Mouse (Mus musculus): ENCODE results near the gene Ubap2. TPM values are rescaled to one million over a fixed set of nuclear protein-coding genes. Genes with fewer than 3 reads are reported as not detected.

Ubap2 gene
- polyA plus RNA-seq (2012; rRNA removed) = 38.9 and 39.3 TPM in 2 replicates

DNA sequence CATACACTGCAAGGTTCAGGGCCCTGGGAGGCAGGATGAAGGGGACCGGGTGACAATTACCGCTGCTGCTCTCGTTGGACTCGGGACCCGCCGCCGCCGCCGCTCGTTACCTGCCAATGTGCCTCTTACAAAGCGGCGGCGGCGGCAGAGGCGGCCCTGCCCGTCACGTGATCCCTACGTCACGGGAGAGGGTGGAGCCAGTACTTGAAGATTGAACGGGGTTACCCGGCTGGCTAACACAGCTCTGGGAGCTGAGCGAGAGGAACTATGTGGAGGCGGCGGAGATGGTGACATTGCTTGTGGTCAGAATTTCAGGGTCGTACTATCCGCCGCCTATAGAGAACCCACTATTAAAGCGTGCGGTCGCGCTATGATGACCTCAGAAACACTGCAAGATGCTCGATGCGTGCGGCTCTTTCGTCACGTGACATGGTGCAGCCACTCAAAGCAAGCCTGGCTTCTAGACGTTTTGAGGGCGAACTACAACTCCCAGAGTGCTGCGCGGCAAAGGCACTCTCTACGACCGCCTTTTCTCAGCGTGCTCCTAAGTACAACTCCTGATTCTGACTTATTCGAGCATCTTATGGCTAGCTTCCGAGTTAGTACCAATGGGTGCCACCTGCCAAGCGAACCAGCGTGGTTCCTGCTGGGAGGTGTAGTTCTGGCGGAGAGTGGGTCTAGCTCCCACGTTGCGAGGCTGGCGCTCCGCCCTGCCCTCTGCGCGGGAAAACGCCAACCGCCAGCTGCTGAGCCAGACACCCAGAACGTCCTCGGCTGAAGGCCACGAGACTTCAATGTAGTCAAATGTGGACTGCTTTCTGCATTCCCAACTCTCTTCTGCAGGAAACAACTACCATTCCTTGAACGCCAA is at the start of gene Ubap2:
TSS of gene Ubap2 (minus strand) at position 165 of the 871 bp plus-strand sequence.
- H3K27me3 ChIP-seq (replicated peaks; ENCODE audit: control insufficient read depth, insufficient read depth, low read length) = no peaks in the 10 kb centered on the region
- under 1% methylated on average over 60 of the region's 60 CpGs for WGBS
- H3K36me3 ChIP-seq (ENCODE audit: control insufficient read depth, insufficient read depth, low read length) = no peaks in the 10 kb centered on the region
- peak within 1 kb of the TSS; percentile 80 for H3K4me3 ChIP-seq (ENCODE audit: insufficient read depth, low read depth, low read length)
- H3K27ac ChIP-seq (ENCODE audit: insufficient read depth, low read depth, low read length) = peak within 1 kb of the TSS; percentile 84
- DNase-seq = peak; percentile 99
- TF ChIP-seq POLR2A (IDR thresholded peaks at IDR 0.05; ENCODE audit: low read depth, low read length) (no peak), CTCF (conservative IDR thresholded peaks at IDR 0.05; ENCODE audit: insufficient read depth, insufficient read length, low read depth, low read length) (no peak)
- H3K4me1 ChIP-seq (ENCODE audit: control insufficient read depth, insufficient read depth, low read length) = peaks cover 4% of the 10 kb centered on the region; the same call in 1 of the 2 replicates

DNA sequence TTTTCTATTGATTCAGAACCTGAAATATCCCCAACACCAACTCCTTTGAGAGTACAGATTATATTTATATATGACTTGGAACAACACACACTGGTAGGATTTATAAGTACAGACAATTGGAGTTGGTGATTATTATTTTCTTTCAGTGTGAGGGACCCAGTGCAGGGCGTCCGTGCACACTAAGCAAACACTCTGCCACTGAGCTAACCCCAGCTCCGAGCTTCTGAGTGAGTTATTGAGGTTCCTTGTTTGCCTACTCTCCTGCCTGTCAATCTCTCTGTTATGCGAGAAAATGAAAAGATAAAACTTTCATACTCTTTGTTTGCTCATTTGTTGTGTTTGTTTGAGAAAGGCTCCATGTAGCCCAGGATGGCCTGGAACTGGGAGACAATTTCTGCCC is 46.0 kb upstream of the Ubap2 start:
- no peak for TF ChIP-seq POLR2A (IDR thresholded peaks at IDR 0.05; ENCODE audit: low read depth, low read length)
- no peak for TF ChIP-seq CTCF (conservative IDR thresholded peaks at IDR 0.05; ENCODE audit: insufficient read depth, insufficient read length, low read depth, low read length)
- Histone ChIP-seq H3K27me3 (replicated peaks; ENCODE audit: control insufficient read depth, insufficient read depth, low read length) (no peaks in the 10 kb centered on the region), H3K4me1 (ENCODE audit: control insufficient read depth, insufficient read depth, low read length) (no peaks in the 10 kb centered on the region), H3K36me3 (ENCODE audit: control insufficient read depth, insufficient read depth, low read length) (no peaks in the 10 kb centered on the region), H3K4me3 (ENCODE audit: insufficient read depth, low read depth, low read length) (no peak overlapping the region), H3K27ac (ENCODE audit: insufficient read depth, low read depth, low read length) (no peak overlapping the region)
- no peak for DNase-seq
- whole genome bisulfite sequencing = 70% methylated on average over 4 of the region's 4 CpGs

- Histone ChIP-seq H3K4me3 (ENCODE audit: insufficient read depth, low read depth, low read length) (no peak overlapping the region), H3K27me3 (replicated peaks; ENCODE audit: control insufficient read depth, insufficient read depth, low read length) (no peaks in the 10 kb centered on the region), H3K36me3 (ENCODE audit: control insufficient read depth, insufficient read depth, low read length) (no peaks in the 10 kb centered on the region), H3K27ac (ENCODE audit: insufficient read depth, low read depth, low read length) (no peak overlapping the region), H3K4me1 (ENCODE audit: control insufficient read depth, insufficient read depth, low read length) (peaks cover 7% of the 10 kb centered on the region; the same call in 1 of the 2 replicates)
- DNase-seq = peak; percentile 40
- no peak for TF ChIP-seq POLR2A (IDR thresholded peaks at IDR 0.05; ENCODE audit: low read depth, low read length)
- TF ChIP-seq CTCF (conservative IDR thresholded peaks at IDR 0.05; ENCODE audit: insufficient read depth, insufficient read length, low read depth, low read length) = no peak; the same call in 1 of the 2 replicates
- 55% methylated on average over 5 of the region's 5 CpGs for WGBS
Observed at GRCm38 (mm10) chr4:41318267-41318666, 43.3 kb upstream of the Ubap2 start.

DNA sequence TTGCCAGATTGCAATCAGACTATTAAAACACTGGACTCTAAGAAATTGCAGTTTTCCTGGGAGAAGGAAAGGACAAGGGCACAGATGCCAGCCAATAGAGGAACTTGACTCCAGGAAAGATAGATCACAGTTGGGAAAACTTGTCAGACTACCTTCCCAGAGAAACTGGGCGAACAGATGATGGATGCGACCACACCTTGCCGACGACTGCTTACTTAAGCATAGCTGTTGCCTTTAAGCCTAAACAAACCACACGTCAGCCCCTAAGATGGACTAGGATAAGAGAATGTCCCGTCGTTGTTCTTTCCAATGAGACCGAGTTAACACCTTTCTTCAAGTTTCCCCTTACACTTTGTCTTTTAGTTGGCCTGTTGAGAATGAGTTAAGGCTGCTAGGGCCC is 40.2 kb upstream of the Ubap2 start:
- Histone ChIP-seq H3K4me1 (ENCODE audit: control insufficient read depth, insufficient read depth, low read length) (peaks cover 10% of the 10 kb centered on the region; the same call in 1 of the 2 replicates), H3K27ac (ENCODE audit: insufficient read depth, low read depth, low read length) (peak overlapping the region; percentile 18), H3K4me3 (ENCODE audit: insufficient read depth, low read depth, low read length) (peak overlapping the region; percentile 36), H3K36me3 (ENCODE audit: control insufficient read depth, insufficient read depth, low read length) (peaks cover 2% of the 10 kb centered on the region; the same call in 1 of the 2 replicates), H3K27me3 (replicated peaks; ENCODE audit: control insufficient read depth, insufficient read depth, low read length) (no peaks in the 10 kb centered on the region)
- TF ChIP-seq CTCF (conservative IDR thresholded peaks at IDR 0.05; ENCODE audit: insufficient read depth, insufficient read length, low read depth, low read length) (no peak), POLR2A (IDR thresholded peaks at IDR 0.05; ENCODE audit: low read depth, low read length) (no peak)
- no peak for DNase-seq
- WGBS = 41% methylated on average over 8 of the region's 8 CpGs

- Histone ChIP-seq H3K27me3 (replicated peaks; ENCODE audit: control insufficient read depth, insufficient read depth, low read length) (no peaks in the 10 kb centered on the region), H3K36me3 (ENCODE audit: control insufficient read depth, insufficient read depth, low read length) (peaks cover 2% of the 10 kb centered on the region; the same call in 1 of the 2 replicates), H3K4me1 (ENCODE audit: control insufficient read depth, insufficient read depth, low read length) (peaks cover 10% of the 10 kb centered on the region; the same call in 1 of the 2 replicates), H3K4me3 (ENCODE audit: insufficient read depth, low read depth, low read length) (peak within 1 kb of the TSS; percentile 78), H3K27ac (ENCODE audit: insufficient read depth, low read depth, low read length) (peak within 1 kb of the TSS; percentile 92)
- peak; percentile 98 for DNase-seq
- under 1% methylated on average over 70 of the region's 70 CpGs for WGBS
- TF ChIP-seq CTCF (conservative IDR thresholded peaks at IDR 0.05; ENCODE audit: insufficient read depth, insufficient read length, low read depth, low read length) (no peak), POLR2A (IDR thresholded peaks at IDR 0.05; ENCODE audit: low read depth, low read length) (peak; percentile 54)
Observed at GRCm38 (mm10) chr4:41314141-41315129, 39.5 kb upstream of the Ubap2 start, which contains the start of gene Dcaf12. Gene Dcaf12 (minus strand): TSS chr4:41314889.

DNA sequence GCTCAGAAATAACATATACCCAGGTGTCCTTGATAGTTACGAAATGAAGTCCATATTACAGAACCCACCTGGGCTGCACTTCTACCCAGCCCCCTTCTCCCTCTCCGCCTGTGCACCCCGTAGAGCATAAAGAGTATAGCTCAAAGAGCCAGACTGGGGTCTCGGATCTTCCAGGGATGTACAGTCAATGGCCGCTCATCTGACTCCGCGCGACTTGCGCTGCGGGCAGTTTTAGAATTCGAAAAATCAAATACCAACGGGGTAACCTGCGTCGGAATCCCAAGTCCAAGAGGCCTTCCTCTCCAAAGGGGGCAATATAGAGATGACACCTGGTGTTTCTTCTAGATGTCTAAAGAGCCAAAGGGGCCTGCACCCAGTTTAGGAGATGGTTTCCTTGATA is 38.8 kb upstream of the Ubap2 start:
- TF ChIP-seq CTCF (conservative IDR thresholded peaks at IDR 0.05; ENCODE audit: insufficient read depth, insufficient read length, low read depth, low read length) (no peak), POLR2A (IDR thresholded peaks at IDR 0.05; ENCODE audit: low read depth, low read length) (no peak)
- Histone ChIP-seq H3K27me3 (replicated peaks; ENCODE audit: control insufficient read depth, insufficient read depth, low read length) (no peaks in the 10 kb centered on the region), H3K4me1 (ENCODE audit: control insufficient read depth, insufficient read depth, low read length) (peaks cover 10% of the 10 kb centered on the region; the same call in 1 of the 2 replicates), H3K36me3 (ENCODE audit: control insufficient read depth, insufficient read depth, low read length) (peaks cover 2% of the 10 kb centered on the region; the same call in 1 of the 2 replicates), H3K4me3 (ENCODE audit: insufficient read depth, low read depth, low read length) (peak overlapping the region; percentile 78), H3K27ac (ENCODE audit: insufficient read depth, low read depth, low read length) (peak overlapping the region; percentile 50; the same call in 1 of the 2 replicates)
- no peak for DNase-seq
- 7% methylated on average over 14 of the region's 14 CpGs for WGBS

All from kidney, adult 2 months (tissue).